Mouse (Mus musculus) lung, postnatal 0 days (tissue): ENCODE measurements at regions not wholly inside any gene's neighbourhood (a gene's known extent, or its start where the extent isn't known, plus 50 kb on each side); places are given as distances from the start of the nearest gene placed in this dataset.

ENCODE experiments used
- CTCF ChIP-seq: IDR thresholded peaks from 2 replicates; pipeline ENCODE4 v1.5.1; 2016; ENCODE audit warnings: antibody characterized with exemption, mild to moderate bottlenecking
- EP300 ChIP-seq: IDR thresholded peaks from 2 replicates; pipeline ENCODE4 v1.6.1; 2016; ENCODE audit warnings: antibody characterized with exemption, mild to moderate bottlenecking, control low read depth

DNA sequence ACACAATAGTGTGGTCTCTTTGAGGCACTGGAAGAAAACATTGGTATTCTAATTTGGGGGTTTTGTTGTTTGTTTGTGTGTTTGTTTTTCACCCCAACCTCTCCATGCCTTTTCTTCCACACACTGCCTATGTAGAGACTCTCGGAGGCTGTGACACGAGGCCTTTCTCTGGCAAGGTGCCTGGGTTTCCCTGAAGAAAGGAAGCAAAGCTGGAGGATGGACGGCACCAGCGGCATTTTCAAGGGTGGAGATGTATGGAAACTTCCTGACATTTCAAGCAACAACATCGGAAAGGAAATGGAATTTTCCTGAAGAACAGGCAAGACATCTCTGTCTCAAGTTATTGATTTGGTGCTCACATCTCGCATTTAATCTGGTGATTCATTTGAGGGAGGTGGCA lies 155.0 kb upstream of the Fggy start:
- TF ChIP-seq CTCF (no peak), EP300 (no peak)
